23 mouse cellular contexts compared by ENCODE assay signal in genomic region chr2:159994490-159994889, GRCm38 (mm10).
"Had no signal": no experiment of that assay in that cellular context is flagged by ENCODE, and none has a peak within 500 bp of the region (broad histone marks: within the 10 kb centered on the region; RNA-seq: fewer than 3 reads in every experiment).

No protein-coding gene starts in this region.

- ATAC-seq: forebrain, embryonic 16.5 days; hindbrain, postnatal 0 days; intestine, embryonic 16.5 days; liver, embryonic 12.5 days had no signal

- H3K36me3 ChIP-seq: heart, embryonic 10.5 days; heart, embryonic 12.5 days; hindbrain, embryonic 13.5 days; hindbrain, embryonic 15.5 days; limb, embryonic 13.5 days; limb, embryonic 15.5 days; liver, embryonic 12.5 days had no signal

- H3K4me1 ChIP-seq: heart, embryonic 10.5 days; heart, embryonic 12.5 days; hindbrain, embryonic 13.5 days; hindbrain, embryonic 15.5 days; liver, embryonic 12.5 days had no signal

- H3K27ac ChIP-seq: heart, embryonic 10.5 days; hindbrain, embryonic 13.5 days; hindbrain, embryonic 15.5 days; hindbrain, postnatal 0 days; limb, embryonic 13.5 days; limb, embryonic 15.5 days; liver, embryonic 12.5 days; liver, embryonic 14.5 days had no signal

- H3K4me3 ChIP-seq: heart, embryonic 10.5 days; heart, embryonic 12.5 days; hindbrain, embryonic 13.5 days; hindbrain, embryonic 15.5 days; limb, embryonic 13.5 days; limb, embryonic 15.5 days; liver, embryonic 12.5 days had no signal

- H3K9me3 ChIP-seq: heart, embryonic 10.5 days; heart, embryonic 12.5 days; hindbrain, embryonic 13.5 days; hindbrain, embryonic 15.5 days; limb, embryonic 13.5 days; limb, embryonic 15.5 days; liver, embryonic 12.5 days had no signal

- H3K27me3 ChIP-seq: heart, embryonic 12.5 days; hindbrain, embryonic 13.5 days; hindbrain, embryonic 15.5 days; liver, embryonic 12.5 days had no signal

- H3K9ac ChIP-seq: heart, embryonic 12.5 days; hindbrain, embryonic 13.5 days; hindbrain, embryonic 15.5 days; limb, embryonic 13.5 days; limb, embryonic 15.5 days; liver, embryonic 12.5 days; liver, embryonic 14.5 days had no signal

- DNase-seq: gastrocnemius, postnatal 14 days; gastrocnemius, postnatal 36 days; heart, adult 18-20 months; heart, postnatal 14 days; heart, postnatal 36 days; kidney, adult 11 months; kidney, adult 8-10 months; kidney, postnatal 14 days; kidney, postnatal 36 days; layer of hippocampus, adult 9-11 months; layer of hippocampus, postnatal 36 days; left cerebral cortex, postnatal 4 days had no signal

- H3K4me2 ChIP-seq: heart, embryonic 12.5 days; hindbrain, embryonic 13.5 days; hindbrain, embryonic 15.5 days; limb, embryonic 13.5 days; limb, embryonic 15.5 days; liver, embryonic 12.5 days had no signal
